Mouse (Mus musculus) lung, postnatal 0 days (tissue): ENCODE data around the gene Atp1b1.

Experiments used
- CTCF ChIP-seq: IDR thresholded peaks from 2 replicates; pipeline ENCODE4 v1.5.1; 2016; ENCODE audit warnings: antibody characterized with exemption, mild to moderate bottlenecking
- EP300 ChIP-seq: IDR thresholded peaks from 2 replicates; pipeline ENCODE4 v1.6.1; 2016; ENCODE audit warnings: antibody characterized with exemption, mild to moderate bottlenecking, control low read depth

DNA sequence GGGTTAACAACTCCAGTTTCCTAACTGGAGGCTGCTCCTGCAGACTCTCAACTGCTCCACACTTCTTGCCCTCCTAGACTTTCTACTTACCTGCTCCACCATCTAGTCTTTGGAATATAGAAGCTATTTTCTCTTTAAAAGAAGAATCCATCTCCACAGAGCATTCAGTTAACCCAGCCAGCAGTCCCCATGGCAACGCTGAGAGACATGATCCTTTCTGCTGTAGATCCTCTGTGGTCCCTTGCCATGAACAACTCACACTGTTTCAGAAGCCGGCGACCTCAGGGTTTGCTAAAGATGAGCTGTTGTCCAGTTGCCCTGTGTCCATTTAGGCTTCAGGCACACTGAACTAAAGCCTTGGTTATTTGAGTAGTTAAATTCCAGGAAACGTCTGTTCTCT is 17.7 kb upstream of the Atp1b1 start:
- TF ChIP-seq EP300 (no peak), CTCF (no peak)
